Mouse (Mus musculus): Measurements from ENCODE around the gene Ints3. TPM values are rescaled to one million over a fixed set of nuclear protein-coding genes. Genes with fewer than 3 reads are reported as not detected.
"Not testable (repeated sequence)": the region's sequence is repeated elsewhere in the genome, so short reads cannot be mapped to it uniquely, and the experiment has no call there.

The Ints3 gene
- polyA plus RNA-seq, 1 experiment from 2014 or later = 17.9 TPM

DNA sequence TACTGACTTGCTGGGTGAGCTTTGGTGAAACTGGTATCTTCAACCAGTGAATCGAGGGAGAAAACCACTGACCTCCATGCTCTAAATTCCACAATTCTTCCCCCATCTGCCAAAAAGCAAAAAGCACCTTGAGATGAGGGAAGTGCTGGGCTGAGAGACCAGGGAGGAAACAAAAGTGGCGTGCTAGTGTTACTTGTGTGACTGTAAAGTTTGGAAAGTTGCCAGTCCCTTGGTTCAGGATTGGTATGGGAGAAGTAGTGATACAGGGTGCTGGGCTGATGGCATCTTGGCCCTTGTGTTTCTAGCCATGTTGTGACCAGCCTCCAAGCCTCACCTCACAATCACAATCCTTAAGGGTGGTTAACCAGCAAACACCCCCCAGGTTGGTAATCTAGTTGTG lies 71.1 kb downstream of the Ints3 start:
- WGBS = 81% methylated on average over 2 of the region's 2 CpGs
- no peaks in the 10 kb centered on the region for H3K4me1 ChIP-seq (replicated peaks; ENCODE audit: insufficient read depth, low read length)
- ATAC-seq (replicated peaks; ENCODE audit: low FRiP score, low read depth) = no peak

DNA sequence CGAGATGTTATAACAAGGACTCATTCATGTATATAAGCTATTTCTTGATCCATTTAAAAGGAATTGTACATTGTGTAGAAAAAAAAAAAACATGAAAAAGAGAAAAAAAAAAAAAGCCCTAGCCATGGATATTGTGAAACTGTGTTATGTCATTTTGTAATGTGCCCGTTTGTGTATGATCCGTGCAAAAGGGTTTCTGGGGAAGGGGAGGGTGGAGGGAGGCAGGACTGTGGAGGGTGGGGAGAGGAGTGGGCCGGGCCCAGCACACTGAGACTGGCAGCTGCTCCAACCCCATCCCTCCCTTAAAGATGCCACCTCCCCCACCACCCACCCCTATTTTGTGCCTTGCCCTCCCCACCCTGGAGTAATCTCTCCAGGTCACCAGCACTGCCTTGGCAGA lies 71.9 kb downstream of the Ints3 start:
- Histone ChIP-seq H3K4me3 (replicated peaks; ENCODE audit: low read depth, low read length) (no peak overlapping the region), H3K27me3 (ENCODE audit: insufficient read depth, low read length) (no peaks in the 10 kb centered on the region), H3K4me2 (ENCODE audit: low read length) (no peak overlapping the region), H3K9me3 (replicated peaks; ENCODE audit: low read length) (no peaks in the 10 kb centered on the region), H3K27ac (no peak overlapping the region), H3K4me1 (replicated peaks; ENCODE audit: insufficient read depth, low read length) (no peaks in the 10 kb centered on the region), H3K9ac (ENCODE audit: low read depth, low read length) (no peak overlapping the region), H3K36me3 (ENCODE audit: insufficient read depth, low read length) (peaks cover 18% of the 10 kb centered on the region; the same call in 1 of the 2 replicates)
- DNase-seq (ENCODE audit: low spot score) (no peak), ATAC-seq (replicated peaks; ENCODE audit: low FRiP score, low read depth) (no peak)
- 81% methylated on average over 4 of the region's 4 CpGs for WGBS
- no peak for TF ChIP-seq CTCF (IDR thresholded peaks at IDR 0.05; ENCODE audit: low read depth)

More for the DNA sequence above, 71.1 kb downstream of the Ints3 start:
- no peak overlapping the region for H3K27ac ChIP-seq
- no peak for TF ChIP-seq CTCF (IDR thresholded peaks at IDR 0.05; ENCODE audit: low read depth)
- no peaks in the 10 kb centered on the region for H3K27me3 ChIP-seq (ENCODE audit: insufficient read depth, low read length)
- H3K4me3 ChIP-seq (replicated peaks; ENCODE audit: low read depth, low read length) = no peak overlapping the region
- no peak overlapping the region for H3K9ac ChIP-seq (ENCODE audit: low read depth, low read length)
- peaks cover 10% of the 10 kb centered on the region; the same call in 1 of the 2 replicates for H3K36me3 ChIP-seq (ENCODE audit: insufficient read depth, low read length)
- H3K9me3 ChIP-seq (replicated peaks; ENCODE audit: low read length) = no peaks in the 10 kb centered on the region
- DNase-seq (ENCODE audit: low spot score) = no peak
- H3K4me2 ChIP-seq (ENCODE audit: low read length) = no peak overlapping the region

DNA sequence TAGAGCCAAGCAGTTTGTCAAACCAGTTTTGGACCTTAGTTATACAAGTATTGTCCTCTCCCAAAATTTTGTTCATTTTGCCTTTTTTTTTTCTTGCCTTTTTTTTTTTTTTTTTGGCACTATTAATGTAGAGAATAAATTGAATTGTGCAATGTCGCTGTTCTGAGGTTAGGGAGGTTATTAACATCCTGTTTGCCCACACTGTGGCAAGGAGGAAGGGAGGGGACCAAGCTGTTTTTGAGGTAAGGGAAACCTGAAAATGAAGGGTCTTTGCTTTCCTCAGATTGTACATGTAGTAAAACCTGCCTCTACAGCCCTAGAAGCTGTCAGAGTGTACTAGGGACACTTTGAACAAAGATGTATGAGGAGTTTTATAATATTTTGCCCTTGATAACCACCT lies 74.2 kb downstream of the Ints3 start:
- no peak overlapping the region for H3K4me2 ChIP-seq (ENCODE audit: low read length)
- no peak overlapping the region for H3K27ac ChIP-seq
- no peak overlapping the region for H3K4me3 ChIP-seq (replicated peaks; ENCODE audit: low read depth, low read length)
- no peaks in the 10 kb centered on the region for H3K27me3 ChIP-seq (ENCODE audit: insufficient read depth, low read length)
- ATAC-seq (replicated peaks; ENCODE audit: low FRiP score, low read depth) = no peak
- H3K9me3 ChIP-seq (replicated peaks; ENCODE audit: low read length) = no peaks in the 10 kb centered on the region
- WGBS = 91% methylated on average over 1 of the region's 1 CpGs
- H3K4me1 ChIP-seq (replicated peaks; ENCODE audit: insufficient read depth, low read length) = no peaks in the 10 kb centered on the region
- DNase-seq (ENCODE audit: low spot score) = no peak
- TF ChIP-seq CTCF (IDR thresholded peaks at IDR 0.05; ENCODE audit: low read depth) = no peak
- peaks cover 39% of the 10 kb centered on the region for H3K36me3 ChIP-seq (ENCODE audit: insufficient read depth, low read length)
- no peak overlapping the region for H3K9ac ChIP-seq (ENCODE audit: low read depth, low read length)

DNA sequence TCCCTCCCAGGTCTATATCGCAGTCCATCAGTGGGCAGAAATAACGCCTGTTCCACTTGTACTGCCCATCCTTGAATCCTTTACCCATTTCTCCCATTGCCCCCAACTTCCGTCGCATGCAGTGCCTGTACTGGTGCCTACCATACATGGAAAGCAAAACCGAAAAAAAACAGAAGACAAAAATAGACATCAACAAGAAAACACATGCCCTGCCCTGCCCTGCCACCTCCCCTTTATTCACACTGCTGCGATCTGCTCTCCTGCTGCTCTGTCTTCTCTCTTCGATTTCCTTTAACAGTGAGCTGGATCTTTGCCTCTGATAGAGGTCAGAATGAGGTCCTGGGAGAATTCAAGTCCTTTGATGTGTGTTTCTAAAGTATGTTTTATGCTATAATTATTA lies 75.5 kb downstream of the Ints3 start:
- H3K36me3 ChIP-seq (ENCODE audit: insufficient read depth, low read length) = peaks cover 51% of the 10 kb centered on the region
- 90% methylated on average over 7 of the region's 7 CpGs for WGBS

DNA sequence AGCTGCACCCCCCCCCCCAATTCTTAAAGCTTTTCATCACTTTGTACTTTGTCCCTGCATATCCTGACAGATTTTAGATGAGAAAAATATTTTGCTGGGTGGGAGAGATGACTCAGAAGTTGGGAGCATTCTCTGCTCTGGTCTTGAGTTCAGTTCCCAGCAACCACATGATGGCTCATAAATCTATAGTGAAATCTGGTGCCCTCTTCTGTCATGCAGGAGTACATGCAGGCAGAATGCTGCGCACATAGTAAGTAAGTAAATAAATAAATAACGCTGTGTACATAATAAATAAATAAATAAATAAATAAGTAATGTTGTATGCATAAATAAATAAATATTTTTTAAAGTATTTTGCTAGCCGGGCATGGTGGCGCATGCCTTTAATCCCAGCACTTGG lies 85.6 kb downstream of the Ints3 start:
- DNase-seq (ENCODE audit: low spot score) (no peak), ATAC-seq (replicated peaks; ENCODE audit: low FRiP score, low read depth) (no peak)
- no peak overlapping the region for H3K4me3 ChIP-seq (replicated peaks; ENCODE audit: low read depth, low read length)
- no peaks in the 10 kb centered on the region for H3K4me1 ChIP-seq (replicated peaks; ENCODE audit: insufficient read depth, low read length)
- 98% methylated on average over 4 of the region's 4 CpGs for WGBS
- peak; percentile 28; the same call in 1 of the 2 replicates for TF ChIP-seq CTCF (IDR thresholded peaks at IDR 0.05; ENCODE audit: low read depth)
- no peaks in the 10 kb centered on the region for H3K9me3 ChIP-seq (replicated peaks; ENCODE audit: low read length)
- H3K9ac ChIP-seq (ENCODE audit: low read depth, low read length) = no peak overlapping the region
- H3K27me3 ChIP-seq (ENCODE audit: insufficient read depth, low read length) = no peaks in the 10 kb centered on the region
- H3K27ac ChIP-seq = no peak overlapping the region
- no peak overlapping the region for H3K4me2 ChIP-seq (ENCODE audit: low read length)
- H3K36me3 ChIP-seq (ENCODE audit: insufficient read depth, low read length) = peaks cover 40% of the 10 kb centered on the region

More for the DNA sequence above, 75.5 kb downstream of the Ints3 start:
- DNase-seq (ENCODE audit: low spot score) (no peak), ATAC-seq (replicated peaks; ENCODE audit: low FRiP score, low read depth) (no peak)
- no peak overlapping the region for H3K9ac ChIP-seq (ENCODE audit: low read depth, low read length)
- no peak overlapping the region for H3K27ac ChIP-seq
- no peaks in the 10 kb centered on the region for H3K9me3 ChIP-seq (replicated peaks; ENCODE audit: low read length)
- H3K4me2 ChIP-seq (ENCODE audit: low read length) = no peak overlapping the region
- no peak overlapping the region for H3K4me3 ChIP-seq (replicated peaks; ENCODE audit: low read depth, low read length)
- TF ChIP-seq CTCF (IDR thresholded peaks at IDR 0.05; ENCODE audit: low read depth) = no peak
- H3K4me1 ChIP-seq (replicated peaks; ENCODE audit: insufficient read depth, low read length) = no peaks in the 10 kb centered on the region
- no peaks in the 10 kb centered on the region for H3K27me3 ChIP-seq (ENCODE audit: insufficient read depth, low read length)

DNA sequence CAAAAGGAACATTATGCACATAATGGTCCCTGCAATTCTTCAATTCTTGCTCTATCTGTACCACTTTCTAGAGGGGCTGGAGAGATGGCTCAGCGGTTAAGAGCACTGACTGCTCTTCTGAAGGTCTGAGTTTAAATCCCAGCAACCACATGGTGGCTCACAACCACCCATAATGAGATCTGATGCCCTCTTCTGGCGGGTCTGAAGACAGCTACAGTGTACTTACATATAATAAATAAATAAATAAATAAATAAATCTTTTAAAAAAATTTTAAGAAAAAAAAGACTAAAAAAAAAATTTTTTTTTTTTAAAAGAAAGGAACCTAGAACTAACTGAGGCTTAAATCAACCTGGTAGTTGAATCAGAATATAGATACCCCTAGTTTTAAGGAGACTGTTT lies 90.6 kb downstream of the Ints3 start:
- ATAC-seq (replicated peaks; ENCODE audit: low FRiP score, low read depth); H3K4me1 ChIP-seq (replicated peaks; ENCODE audit: insufficient read depth, low read length); H3K27ac ChIP-seq; DNase-seq (ENCODE audit: low spot score); H3K27me3 ChIP-seq (ENCODE audit: insufficient read depth, low read length); H3K4me3 ChIP-seq (replicated peaks; ENCODE audit: low read depth, low read length); H3K9me3 ChIP-seq (replicated peaks; ENCODE audit: low read length); H3K36me3 ChIP-seq (ENCODE audit: insufficient read depth, low read length); H3K4me2 ChIP-seq (ENCODE audit: low read length); H3K9ac ChIP-seq (ENCODE audit: low read depth, low read length): not testable (repeated sequence)
- TF ChIP-seq CTCF (IDR thresholded peaks at IDR 0.05; ENCODE audit: low read depth) = peak; percentile 12; the same call in 1 of the 2 replicates
- whole genome bisulfite sequencing = 68% methylated on average over 2 of the region's 2 CpGs

Other genes with a start within 250 kb of the Ints3 start
- gene Rps27, start 220.0 kb downstream of the Ints3 start, polyA plus RNA-seq (2015; fragmentation: Nextera tagmentation; extraction: Ambion mirVana) = 1,751 and 2,362 TPM in 2 replicates
- gene Rab13, start 219.9 kb downstream of the Ints3 start, polyA plus RNA-seq (2015; fragmentation: Nextera tagmentation; extraction: Ambion mirVana) = 34.0 and 36.7 TPM in 2 replicates
- 153 and 160 TPM in 2 replicates for gene Jtb, start 202.0 kb downstream of the Ints3 start, polyA plus RNA-seq (2015; fragmentation: Nextera tagmentation; extraction: Ambion mirVana)
- 4.0 and 5.1 TPM in 2 replicates for gene Creb3l4, start 190.1 kb downstream of the Ints3 start, polyA plus RNA-seq (2015; fragmentation: Nextera tagmentation; extraction: Ambion mirVana)
- 130 TPM in 2 replicates for gene Slc39a1, start 185.4 kb downstream of the Ints3 start, polyA plus RNA-seq (2015; fragmentation: Nextera tagmentation; extraction: Ambion mirVana)
- 20.7 and 23.7 TPM in 2 replicates for gene Crtc2, start 179.5 kb downstream of the Ints3 start, polyA plus RNA-seq (2015; fragmentation: Nextera tagmentation; extraction: Ambion mirVana)
- gene Dennd4b, start 168.4 kb downstream of the Ints3 start, polyA plus RNA-seq (2015; fragmentation: Nextera tagmentation; extraction: Ambion mirVana) = 2.2 TPM in 2 replicates
- 8.1 and 8.9 TPM in 2 replicates for gene Gatad2b, start 140.4 kb downstream of the Ints3 start, polyA plus RNA-seq (2015; fragmentation: Nextera tagmentation; extraction: Ambion mirVana)
- 15.1 and 16.1 TPM in 2 replicates for gene Slc27a3, start 43.7 kb downstream of the Ints3 start, polyA plus RNA-seq (2015; fragmentation: Nextera tagmentation; extraction: Ambion mirVana)
- gene Npr1, start 32.2 kb upstream of the Ints3 start, polyA plus RNA-seq (2015; fragmentation: Nextera tagmentation; extraction: Ambion mirVana) = 16.7 and 17.1 TPM in 2 replicates
- 118 and 134 TPM in 2 replicates for gene Ilf2, start 42.5 kb upstream of the Ints3 start, polyA plus RNA-seq (2015; fragmentation: Nextera tagmentation; extraction: Ambion mirVana)
- gene Snapin, start 57.4 kb upstream of the Ints3 start, polyA plus RNA-seq (2015; fragmentation: Nextera tagmentation; extraction: Ambion mirVana) = 76.1 and 79.6 TPM in 2 replicates
- 122 and 126 TPM in 2 replicates for gene Chtop, start 75.9 kb upstream of the Ints3 start, polyA plus RNA-seq (2015; fragmentation: Nextera tagmentation; extraction: Ambion mirVana)
- gene S100a1, start 80.8 kb upstream of the Ints3 start, polyA plus RNA-seq (2015; fragmentation: Nextera tagmentation; extraction: Ambion mirVana) = 336 and 353 TPM in 2 replicates
- 72.2 and 78.5 TPM in 2 replicates for gene S100a13, start 80.8 kb upstream of the Ints3 start, polyA plus RNA-seq (2015; fragmentation: Nextera tagmentation; extraction: Ambion mirVana)
- gene S100a14, start 93.2 kb upstream of the Ints3 start, polyA plus RNA-seq (2015; fragmentation: Nextera tagmentation; extraction: Ambion mirVana) = 10.2 and 12.5 TPM in 2 replicates
- 242 and 252 TPM in 2 replicates for gene S100a16, start 103.6 kb upstream of the Ints3 start, polyA plus RNA-seq (2015; fragmentation: Nextera tagmentation; extraction: Ambion mirVana)
- 0.15 and 0.16 TPM in 2 replicates for gene S100a3, start 127.0 kb upstream of the Ints3 start, polyA plus RNA-seq (2015; fragmentation: Nextera tagmentation; extraction: Ambion mirVana)
- gene S100a2, start 156.6 kb upstream of the Ints3 start, polyA plus RNA-seq (2015; fragmentation: Nextera tagmentation; extraction: Ambion mirVana) = not detected in 2 replicates
- not detected in 2 replicates for gene Gm42674, start 168.3 kb upstream of the Ints3 start, polyA plus RNA-seq (2015; fragmentation: Nextera tagmentation; extraction: Ambion mirVana)
- gene S100a4, start 170.1 kb upstream of the Ints3 start, polyA plus RNA-seq (2015; fragmentation: Nextera tagmentation; extraction: Ambion mirVana) = 11.5 and 18.3 TPM in 2 replicates
- gene S100a5, start 174.9 kb upstream of the Ints3 start, polyA plus RNA-seq (2015; fragmentation: Nextera tagmentation; extraction: Ambion mirVana) = 0.77 and 1.4 TPM in 2 replicates
- 395 and 525 TPM in 2 replicates for gene S100a6, start 179.3 kb upstream of the Ints3 start, polyA plus RNA-seq (2015; fragmentation: Nextera tagmentation; extraction: Ambion mirVana)
- gene S100a7a, start 220.4 kb upstream of the Ints3 start, polyA plus RNA-seq (2015; fragmentation: Nextera tagmentation; extraction: Ambion mirVana) = 0.14 TPM in 1 of 2 replicates, not detected in the other
- 65.2 and 69.2 TPM in 2 replicates for gene S100a8, start 235.4 kb upstream of the Ints3 start, polyA plus RNA-seq (2015; fragmentation: Nextera tagmentation; extraction: Ambion mirVana)